Mouse (Mus musculus) heart, embryonic 15.5 days (tissue): ENCODE results near the gene Zfp428. TPM values are rescaled to one million over a fixed set of nuclear protein-coding genes. Genes with fewer than 3 reads are reported as not detected.

Experiments used
- ATAC-seq: fragments of 200-750 bp; cut with Nextera tagmentation; replicated peaks from 2 replicates; pipeline ENCODE4 v1.8.0; 2017; ENCODE audit warnings: low read depth, moderate TSS enrichment; ENCODE audit not compliant: insufficient number of reproducible peaks, insufficient read depth, low FRiP score
- H3K27ac ChIP-seq: fragments of 300-500 bp; sonication (generic); 2 replicates; pipeline ENCODE4 v1.5.1; 2015; ENCODE audit warnings: mild to moderate bottlenecking, inconsistent platforms
- H3K27me3 ChIP-seq: fragments of 300-500 bp; sonication (generic); 2 replicates; pipeline ENCODE4 v1.6.1; 2015; ENCODE audit warnings: inconsistent platforms
- H3K36me3 ChIP-seq: fragments of 300-500 bp; sonication (generic); 2 replicates; pipeline ENCODE4 v1.6.1; 2015; ENCODE audit warnings: mild to moderate bottlenecking, inconsistent platforms
- H3K4me1 ChIP-seq: fragments of 300-500 bp; sonication (generic); replicated peaks from 2 replicates; pipeline ENCODE4 v1.6.1; 2015; ENCODE audit warnings: inconsistent platforms
- H3K4me2 ChIP-seq: fragments of 300-500 bp; sonication (generic); 2 replicates; pipeline ENCODE4 v1.6.1; 2015; ENCODE audit warnings: inconsistent platforms, mild to moderate bottlenecking, moderate library complexity
- H3K4me3 ChIP-seq: fragments of 300-500 bp; sonication (generic); 2 replicates; pipeline ENCODE4 v1.5.1; 2015; ENCODE audit warnings: mild to moderate bottlenecking, inconsistent platforms
- H3K9ac ChIP-seq: fragments of 300-500 bp; sonication (generic); 2 replicates; pipeline ENCODE4 v1.6.1; 2015; ENCODE audit warnings: mild to moderate bottlenecking, inconsistent platforms
- H3K9me3 ChIP-seq: fragments of 300-500 bp; sonication (generic); replicated peaks from 2 replicates; pipeline ENCODE4 v1.6.1; 2016; ENCODE audit warnings: inconsistent platforms
- WGBS: fragments of 180-500 bp; shearing (Covaris S2); methylation state at CpG from one replicate; pipeline ENCODE4 v1.1.7; 2015; ENCODE audit warnings: mixed read lengths; 5-methylcytosine and 5-hydroxymethylcytosine counted together
- polyA plus RNA-seq: library from polyadenylated mRNA; unstranded; fragments of >200 nt; fragmentation: Nextera tagmentation; extraction: Ambion mirVana; gene quantifications from 2 replicates; pipeline ENCODE4 v1.2.1, GENCODE M21; 2015

Zfp428 gene
- polyA plus RNA-seq, 1 experiment from 2014 or later, result 37.5 TPM

GRCm38 (mm10) chr7:24563191-24563836 is 56.5 kb downstream of the Zfp428 start:
- no peak overlapping the region for H3K4me2 ChIP-seq
- peaks cover 40% of the 10 kb centered on the region for H3K36me3 ChIP-seq
- H3K9me3 ChIP-seq, result no peaks in the 10 kb centered on the region
- H3K4me1 ChIP-seq, result no peaks in the 10 kb centered on the region
- 83% methylated on average over 8 of the region's 8 CpGs for WGBS
- H3K27me3 ChIP-seq, result no peaks in the 10 kb centered on the region
- no peak for ATAC-seq
- no peak overlapping the region for H3K27ac ChIP-seq
- no peak overlapping the region for H3K9ac ChIP-seq
- H3K4me3 ChIP-seq, result no peak overlapping the region

- Histone ChIP-seq H3K4me3 (no peak overlapping the region), H3K4me1 (no peaks in the 10 kb centered on the region), H3K9me3 (no peaks in the 10 kb centered on the region), H3K27me3 (no peaks in the 10 kb centered on the region), H3K27ac (no peak overlapping the region), H3K4me2 (no peak overlapping the region), H3K9ac (no peak overlapping the region), H3K36me3 (peaks cover 45% of the 10 kb centered on the region)
- ATAC-seq, result no peak
- WGBS, result 79% methylated on average over 4 of the region's 4 CpGs
These were observed 57.0 kb downstream of the Zfp428 start for GRCm38 (mm10) chr7:24563837-24564206.

GRCm38 (mm10) chr7:24564607-24565265 is 57.9 kb downstream of the Zfp428 start:
- ATAC-seq, result no peak
- no peak overlapping the region for H3K27ac ChIP-seq
- no peaks in the 10 kb centered on the region for H3K4me1 ChIP-seq
- WGBS, result 63% methylated on average over 6 of the region's 6 CpGs
- H3K9me3 ChIP-seq, result no peaks in the 10 kb centered on the region
- no peaks in the 10 kb centered on the region for H3K27me3 ChIP-seq
- no peak overlapping the region for H3K9ac ChIP-seq
- H3K4me2 ChIP-seq, result no peak overlapping the region
- H3K36me3 ChIP-seq, result peaks cover 50% of the 10 kb centered on the region
- H3K4me3 ChIP-seq, result no peak overlapping the region

Other genes starting within 250 kb of the Zfp428 start
- gene Zfp93, start 236.6 kb upstream of the Zfp428 start, polyA plus RNA-seq, result 5.4 and 6.5 TPM in 2 replicates
- gene Zfp61, start 205.8 kb upstream of the Zfp428 start, polyA plus RNA-seq, result 14.3 and 19.4 TPM in 2 replicates
- 4.3 and 5.5 TPM in 2 replicates for gene Zfp94, start 190.3 kb upstream of the Zfp428 start, polyA plus RNA-seq
- 0.28 TPM in 1 of 2 replicates, not detected in the other for gene Tescl, start 173.1 kb upstream of the Zfp428 start, polyA plus RNA-seq
- 0.09 TPM in 1 of 2 replicates, not detected in the other for gene Lypd5, start 157.8 kb upstream of the Zfp428 start, polyA plus RNA-seq
- gene Kcnn4, start 136.7 kb upstream of the Zfp428 start, polyA plus RNA-seq, result 1.7 and 8.5 TPM in 2 replicates
- 17.1 and 23.8 TPM in 2 replicates for gene Smg9, start 107.4 kb upstream of the Zfp428 start, polyA plus RNA-seq
- gene Irgc1, start 54.7 kb upstream of the Zfp428 start, polyA plus RNA-seq, result not detected in 2 replicates
- gene Plaur, start 44.5 kb upstream of the Zfp428 start, polyA plus RNA-seq, result 8.2 and 9.9 TPM in 2 replicates
- 1.3 and 2.0 TPM in 2 replicates for gene Cadm4, start 25.0 kb upstream of the Zfp428 start, polyA plus RNA-seq
- 0.25 and 0.29 TPM in 2 replicates for gene AC161166.1, start 5.4 kb downstream of the Zfp428 start, polyA plus RNA-seq
- 6.0 and 8.3 TPM in 2 replicates for gene Irgq, start 23.7 kb downstream of the Zfp428 start, polyA plus RNA-seq
- 0.46 TPM in 1 of 2 replicates, not detected in the other for gene Pinlyp, start 39.1 kb downstream of the Zfp428 start, polyA plus RNA-seq
- 56.6 and 83.1 TPM in 2 replicates for gene Xrcc1, start 39.3 kb downstream of the Zfp428 start, polyA plus RNA-seq
- 20.5 and 23.6 TPM in 2 replicates for gene Ethe1, start 80.5 kb downstream of the Zfp428 start, polyA plus RNA-seq
- gene Zfp575, start 80.6 kb downstream of the Zfp428 start, polyA plus RNA-seq, result 0.92 and 1.4 TPM in 2 replicates
- gene Phldb3, start 103.8 kb downstream of the Zfp428 start, polyA plus RNA-seq, result 0.06 and 0.18 TPM in 2 replicates
- 0.10 and 0.43 TPM in 2 replicates for gene Lypd3, start 129.5 kb downstream of the Zfp428 start, polyA plus RNA-seq
- not detected in 2 replicates for gene Tex101, start 169.7 kb downstream of the Zfp428 start, polyA plus RNA-seq
- gene BC049730, start 202.2 kb downstream of the Zfp428 start, polyA plus RNA-seq, result not detected in 2 replicates
- not detected in 2 replicates for gene Gm4763, start 219.9 kb downstream of the Zfp428 start, polyA plus RNA-seq